Mouse (Mus musculus) CD8-positive naive resting alpha-beta T cell, adult 2 months (primary cell): ENCODE data around the gene Rbfox1.

Experiments
- DNase-seq, 2 experiments: peaks; one replicate each; pipeline ENCODE4 v3.0.0; 2022; ENCODE audit warnings: low read depth in 2 of 2, low spot score in 2 of 2

Rbfox1 gene

GRCm38 (mm10) chr16:7005478-7005877, 1120.3 kb downstream of the Rbfox1 start:
- DNase-seq: no peak

- DNase-seq: no peak
Measured at GRCm38 (mm10) chr16:7017310-7017709, 1132.2 kb downstream of the Rbfox1 start.

- DNase-seq: no peak
Measured at GRCm38 (mm10) chr16:7034231-7034630, 1149.1 kb downstream of the Rbfox1 start.

- DNase-seq: no peak
Measured at GRCm38 (mm10) chr16:7036566-7036965, 1151.4 kb downstream of the Rbfox1 start.

- no peak for DNase-seq
Measured at GRCm38 (mm10) chr16:7036988-7037387, 1151.8 kb downstream of the Rbfox1 start.

- DNase-seq: no peak
Measured at GRCm38 (mm10) chr16:7038639-7039260, 1153.6 kb downstream of the Rbfox1 start.

- DNase-seq: no peak
Measured at GRCm38 (mm10) chr16:7039404-7040367, 1154.5 kb downstream of the Rbfox1 start.

- no peak for DNase-seq
Measured at GRCm38 (mm10) chr16:7040691-7041090, 1155.5 kb downstream of the Rbfox1 start.

GRCm38 (mm10) chr16:7047421-7047820, 1162.3 kb downstream of the Rbfox1 start:
- no peak for DNase-seq

- DNase-seq: no peak
Measured at GRCm38 (mm10) chr16:7049162-7049971, 1164.2 kb downstream of the Rbfox1 start.

- DNase-seq: no peak
Measured at GRCm38 (mm10) chr16:7050945-7051344, 1165.8 kb downstream of the Rbfox1 start.

GRCm38 (mm10) chr16:7051991-7052390, 1166.8 kb downstream of the Rbfox1 start:
- no peak for DNase-seq

- no peak for DNase-seq
Measured at GRCm38 (mm10) chr16:7052408-7052807, 1167.3 kb downstream of the Rbfox1 start.

- no peak for DNase-seq
Measured at GRCm38 (mm10) chr16:7057789-7058188, 1172.6 kb downstream of the Rbfox1 start.

GRCm38 (mm10) chr16:7058556-7058955, 1173.4 kb downstream of the Rbfox1 start:
- no peak for DNase-seq

GRCm38 (mm10) chr16:7059596-7059995, 1174.4 kb downstream of the Rbfox1 start:
- no peak for DNase-seq

GRCm38 (mm10) chr16:7060864-7061263, 1175.7 kb downstream of the Rbfox1 start:
- DNase-seq: no peak

- DNase-seq: no peak
Measured at GRCm38 (mm10) chr16:7062512-7062911, 1177.4 kb downstream of the Rbfox1 start.

- no peak for DNase-seq
Measured at GRCm38 (mm10) chr16:7067109-7067508, 1182.0 kb downstream of the Rbfox1 start.

- DNase-seq: no peak
Measured at GRCm38 (mm10) chr16:7069599-7069998, 1184.4 kb downstream of the Rbfox1 start.

- no peak for DNase-seq
Measured at GRCm38 (mm10) chr16:7074786-7075185, 1189.6 kb downstream of the Rbfox1 start.
